Mouse (Mus musculus) kidney, postnatal 10 days (tissue): ENCODE results near the gene Lmntd1.
A peak's percentile ranks its signal among the peaks of the same experiment; 100 is the strongest.

Source experiments
- DNase-seq: peaks from one replicate; pipeline ENCODE4 v3.0.0; 2021; ENCODE audit warnings: mixed read lengths

The Lmntd1 gene

DNA sequence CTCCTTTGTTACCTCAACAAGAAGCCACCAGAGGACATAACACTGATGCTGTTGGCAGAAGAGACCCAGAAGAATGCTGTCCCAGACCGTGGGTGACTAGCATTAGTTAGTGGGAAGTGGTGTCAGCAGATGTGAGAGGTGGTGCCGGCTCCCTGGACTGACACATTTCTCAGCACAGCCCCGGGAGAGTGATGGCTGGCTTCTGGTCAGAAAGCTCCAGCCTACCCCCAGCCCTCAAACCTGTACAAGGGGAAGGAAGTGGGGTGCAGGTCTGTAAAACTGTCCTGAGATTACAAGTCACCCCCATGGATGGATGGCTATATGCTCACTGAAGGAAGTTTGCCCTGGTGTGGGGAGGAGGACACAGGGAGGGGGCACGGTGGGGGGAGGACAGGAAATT, 235.4 kb downstream of the Lmntd1 start:
- DNase-seq: no peak

DNA sequence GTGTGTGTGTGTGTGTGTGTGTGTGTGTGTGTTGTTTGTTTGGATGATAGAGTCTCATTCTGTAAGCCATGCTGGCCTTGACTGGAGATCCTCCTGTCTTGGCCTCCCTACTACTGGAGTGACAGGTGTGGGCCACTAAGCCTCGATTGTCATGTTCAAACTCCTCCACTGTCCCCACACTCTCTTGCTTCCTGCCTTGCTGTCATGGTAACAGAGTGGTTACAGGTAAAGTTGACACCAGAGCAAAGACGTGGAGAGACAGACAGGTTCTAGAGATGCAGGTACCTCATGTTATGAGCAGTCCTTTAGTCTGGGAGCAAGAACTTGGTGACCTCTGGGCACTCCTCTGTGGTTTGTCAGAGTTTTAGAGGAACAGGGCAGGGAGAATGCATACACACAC, 239.7 kb downstream of the Lmntd1 start:
- no peak for DNase-seq

DNA sequence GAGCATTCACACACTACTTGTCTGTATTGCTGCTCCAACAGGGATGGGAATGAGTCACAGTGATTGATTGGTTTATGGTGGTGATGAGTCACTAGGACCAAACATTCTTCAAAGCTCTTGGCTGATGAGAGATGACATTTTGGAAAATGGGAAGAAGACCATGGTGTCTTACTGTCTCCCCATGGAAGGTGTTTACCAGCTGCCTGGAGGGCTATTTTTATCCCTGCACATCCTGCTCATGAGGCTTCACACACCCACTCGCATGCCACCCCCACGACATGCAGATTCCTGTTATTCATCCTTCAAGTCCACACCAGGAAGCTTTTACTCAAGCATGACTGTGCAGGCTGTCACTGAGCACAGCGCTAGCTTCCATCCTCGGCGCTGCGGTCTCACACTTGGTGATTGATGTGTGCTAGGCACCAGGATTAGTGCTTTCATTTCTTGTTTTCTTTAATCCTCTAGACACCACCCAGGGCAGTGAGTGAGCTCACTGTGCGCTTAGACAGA, 240.4 kb downstream of the Lmntd1 start:
- DNase-seq: peak; percentile 48

DNA sequence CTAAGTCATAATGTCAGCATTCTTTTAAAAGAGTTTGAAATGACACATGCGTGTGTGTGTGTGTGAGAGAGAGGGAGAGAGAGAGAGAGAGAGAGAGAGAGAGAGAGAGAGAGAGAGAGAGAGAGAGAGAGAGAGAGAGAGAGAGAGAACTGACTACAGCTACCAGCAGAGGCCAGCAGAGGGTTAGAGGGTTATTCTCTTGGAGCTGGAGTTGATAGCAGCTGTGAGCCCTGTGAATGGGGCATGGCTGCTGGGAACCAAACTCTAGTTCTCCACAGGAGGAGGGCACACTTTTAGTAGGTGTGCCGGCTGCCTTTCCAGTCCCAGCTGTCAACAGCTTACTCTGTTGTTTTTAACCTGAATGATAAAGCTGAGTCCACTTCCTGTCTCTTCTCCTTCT, 242.1 kb downstream of the Lmntd1 start:
- no peak for DNase-seq

DNA sequence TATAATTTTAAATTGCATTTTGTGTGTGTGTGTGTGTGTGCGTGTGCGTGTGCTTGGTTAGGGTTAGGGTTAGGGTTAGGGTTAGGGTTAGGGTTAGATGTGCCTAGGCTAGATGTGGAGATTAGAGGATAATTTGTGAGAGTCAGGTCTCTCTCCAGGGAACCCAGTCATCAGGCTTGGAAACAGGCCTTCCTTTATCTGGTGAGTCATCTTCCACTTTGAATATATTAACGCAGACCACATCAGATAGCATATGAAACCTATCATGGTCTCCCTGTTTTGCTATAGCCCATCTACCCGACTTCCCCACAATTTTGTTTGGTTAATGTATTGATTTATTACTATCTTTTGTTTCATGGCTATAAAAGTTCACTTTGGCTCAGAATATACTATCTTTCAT, 242.5 kb downstream of the Lmntd1 start:
- no peak for DNase-seq

DNA sequence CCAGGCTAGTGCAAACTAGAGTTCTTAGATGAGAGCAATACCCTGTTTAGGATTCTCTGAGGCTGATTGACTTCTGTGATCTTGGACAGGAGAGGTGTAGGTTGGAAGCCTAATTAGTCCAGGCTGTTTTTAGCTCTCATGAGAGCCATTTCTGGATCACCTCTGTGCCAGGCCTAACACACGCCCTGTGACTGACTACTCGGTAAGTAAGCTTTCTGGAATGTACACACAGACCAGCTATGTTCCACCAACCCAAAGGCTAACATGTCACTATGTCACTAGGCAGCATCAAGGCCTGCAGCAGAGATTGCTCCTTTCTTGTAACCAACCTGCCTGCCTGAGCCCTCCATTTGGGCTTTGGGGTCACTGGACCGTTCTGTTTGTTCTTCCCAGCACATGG, 243.8 kb downstream of the Lmntd1 start:
- no peak for DNase-seq

DNA sequence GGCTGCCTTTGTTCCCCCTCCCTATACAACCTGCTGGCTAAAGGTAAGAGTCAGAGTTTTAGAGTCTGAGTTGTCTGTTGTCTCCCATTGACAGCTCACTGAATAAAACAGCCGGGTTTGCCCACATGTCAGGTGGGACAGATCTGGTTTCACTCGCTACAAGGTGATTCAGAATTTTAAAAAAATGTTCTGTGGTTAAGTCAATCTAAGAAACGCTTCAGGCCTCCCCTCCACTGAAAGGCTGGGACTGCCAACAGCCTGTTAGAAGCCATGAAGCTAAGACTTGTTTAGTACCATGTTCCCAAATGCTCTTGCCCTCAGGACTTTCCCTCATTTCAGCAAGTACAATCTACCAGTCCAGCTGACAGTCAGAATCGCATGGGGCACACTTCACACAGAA, 244.8 kb downstream of the Lmntd1 start:
- no peak for DNase-seq

DNA sequence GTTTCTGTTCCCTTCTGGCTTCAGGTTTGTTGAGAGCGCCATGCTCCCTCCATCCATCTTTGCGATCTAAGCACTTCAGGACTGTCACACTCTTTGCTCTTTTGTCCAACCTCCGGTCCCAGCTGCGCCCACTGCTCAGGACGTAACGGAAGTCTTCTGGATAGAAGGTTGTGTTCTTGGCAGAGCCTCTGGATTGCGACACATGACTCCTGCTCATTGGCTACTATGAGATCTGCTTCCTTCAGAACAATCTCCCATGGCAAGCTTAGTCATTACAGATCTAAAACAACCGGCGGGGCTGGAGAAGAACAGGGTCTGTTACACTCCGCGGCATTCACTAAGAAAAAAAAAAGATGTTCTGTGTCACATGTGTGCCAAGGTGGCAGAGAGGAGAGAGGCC, 247.6 kb downstream of the Lmntd1 start:
- DNase-seq: no peak

DNA sequence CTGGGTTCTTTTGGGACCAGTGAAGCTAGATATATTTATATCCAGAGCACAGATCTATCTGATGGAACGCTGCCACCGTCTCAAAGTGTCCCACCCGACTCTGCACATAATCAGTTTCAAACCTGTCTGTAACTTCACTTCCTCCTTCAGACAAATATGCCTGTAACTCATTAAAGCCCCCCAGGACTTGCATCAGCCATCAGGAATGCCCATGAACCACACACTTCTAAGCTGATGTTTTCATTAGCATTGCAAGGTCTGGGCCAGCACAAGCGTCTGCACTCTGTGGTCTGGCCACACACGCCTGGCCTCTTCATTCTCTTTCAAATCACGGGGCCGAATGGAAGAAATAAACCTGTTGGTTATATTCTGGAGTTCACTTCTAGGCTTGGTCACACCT, 250.4 kb downstream of the Lmntd1 start:
- no peak for DNase-seq

DNA sequence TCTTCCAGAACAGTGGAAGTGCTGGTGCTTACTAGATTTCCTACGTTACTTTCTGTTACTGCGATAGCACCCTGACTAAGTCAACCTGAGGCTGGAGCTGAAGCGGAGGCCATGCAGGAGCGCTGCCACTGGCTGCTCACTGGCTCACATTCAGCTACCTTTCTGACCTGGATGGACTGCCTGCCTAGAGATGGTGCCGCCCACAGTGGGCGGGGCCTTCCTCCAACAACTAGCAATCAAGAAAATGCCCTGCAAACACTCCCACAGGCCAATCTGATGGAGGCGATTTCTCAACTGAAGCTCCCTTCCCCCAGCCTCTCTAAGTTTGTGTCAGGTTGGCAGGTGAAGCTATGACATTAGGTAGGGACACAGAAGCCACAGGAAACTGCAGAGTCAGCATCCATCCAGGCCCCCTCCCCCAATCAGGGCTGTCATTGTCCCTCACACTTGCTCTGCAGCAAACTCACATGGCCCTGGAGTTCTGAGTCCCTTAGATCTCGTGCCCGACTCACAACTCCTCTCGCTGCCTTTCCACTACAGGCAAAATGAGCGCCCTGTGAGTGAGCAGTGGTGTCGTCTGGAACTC, 252.9 kb downstream of the Lmntd1 start:
- DNase-seq: peak; percentile 32

DNA sequence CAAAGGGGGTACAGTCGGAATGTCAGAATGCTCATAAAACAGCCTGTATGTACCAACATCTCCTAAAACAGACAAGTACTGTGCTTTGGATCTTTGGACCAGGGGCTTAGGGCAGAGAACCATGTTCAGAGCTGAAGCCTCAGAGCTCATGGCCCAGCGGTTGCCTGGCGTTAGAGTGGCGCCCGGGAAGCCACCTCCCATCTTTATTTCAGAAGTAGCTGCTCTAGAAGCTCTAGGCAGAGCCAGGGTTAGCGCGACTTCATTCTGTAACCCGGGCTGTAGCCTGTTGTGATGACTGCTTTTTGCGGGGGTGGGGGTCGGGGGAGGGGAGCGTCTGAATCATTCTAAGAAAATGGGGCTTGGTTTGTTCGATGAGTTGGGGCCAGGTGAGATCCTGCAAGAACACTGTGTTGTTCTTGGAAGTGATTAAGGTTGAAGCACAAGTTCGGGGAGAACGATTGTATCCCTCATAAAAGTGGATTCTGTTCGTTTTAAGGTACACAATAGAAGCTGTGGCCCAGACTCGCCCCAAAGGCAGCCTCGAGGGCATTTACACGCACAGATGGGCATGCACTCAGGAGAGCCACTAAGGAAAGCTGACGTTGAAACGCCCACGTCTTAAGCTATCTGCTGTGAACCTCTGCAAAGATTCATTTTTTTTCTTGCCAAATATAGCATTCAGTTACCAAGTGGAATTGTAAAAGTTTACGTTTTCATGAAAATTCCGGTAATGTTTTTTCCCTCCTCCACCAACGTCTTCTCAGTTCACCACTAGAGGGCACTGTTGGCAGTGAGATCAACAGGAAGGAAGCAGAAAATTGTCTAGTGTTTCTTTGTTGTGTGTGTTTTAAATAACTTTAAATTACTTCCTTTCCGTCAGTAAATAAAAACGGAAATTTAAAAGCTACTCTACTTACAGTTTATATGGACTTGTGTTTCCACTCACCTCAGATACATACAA, 254.4 kb downstream of the Lmntd1 start:
- DNase-seq: peak; percentile 80

DNA sequence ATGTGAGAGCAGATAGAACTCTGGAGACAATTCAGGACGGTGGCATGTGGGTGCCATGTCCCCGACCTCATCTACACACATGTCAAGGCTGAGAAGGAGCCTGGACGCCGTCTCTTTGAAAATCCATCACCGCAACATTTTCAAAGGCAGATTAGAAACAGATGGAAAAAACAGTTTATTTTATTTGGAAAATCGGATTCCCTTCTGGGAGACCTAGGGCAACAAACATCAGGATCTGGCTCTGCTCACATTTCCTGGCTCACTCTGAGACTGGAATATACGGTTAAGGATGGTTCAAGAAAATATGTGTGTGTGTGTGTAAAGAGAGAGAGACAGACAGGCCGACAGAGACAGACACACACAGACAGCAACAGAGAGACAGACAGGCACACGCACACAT, 256.1 kb downstream of the Lmntd1 start:
- DNase-seq: no peak

DNA sequence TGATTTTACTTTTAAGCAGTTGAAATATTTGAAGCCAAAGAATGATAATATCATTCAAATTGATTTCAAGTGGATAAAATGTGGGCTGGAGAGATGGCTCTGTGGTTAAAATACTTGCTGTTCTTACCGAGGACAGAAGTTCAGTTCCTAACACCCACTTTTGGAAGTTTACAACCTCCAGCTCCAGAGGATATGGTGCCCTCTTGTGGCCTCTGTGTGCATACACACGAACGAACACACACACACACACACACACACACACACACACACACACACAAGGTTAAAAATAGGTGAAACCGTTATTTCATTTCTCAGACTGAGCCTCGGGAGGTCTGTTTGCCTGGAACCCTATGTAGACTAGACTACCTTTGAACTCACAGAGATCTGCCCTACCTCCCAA, 260.3 kb downstream of the Lmntd1 start:
- DNase-seq: no peak

DNA sequence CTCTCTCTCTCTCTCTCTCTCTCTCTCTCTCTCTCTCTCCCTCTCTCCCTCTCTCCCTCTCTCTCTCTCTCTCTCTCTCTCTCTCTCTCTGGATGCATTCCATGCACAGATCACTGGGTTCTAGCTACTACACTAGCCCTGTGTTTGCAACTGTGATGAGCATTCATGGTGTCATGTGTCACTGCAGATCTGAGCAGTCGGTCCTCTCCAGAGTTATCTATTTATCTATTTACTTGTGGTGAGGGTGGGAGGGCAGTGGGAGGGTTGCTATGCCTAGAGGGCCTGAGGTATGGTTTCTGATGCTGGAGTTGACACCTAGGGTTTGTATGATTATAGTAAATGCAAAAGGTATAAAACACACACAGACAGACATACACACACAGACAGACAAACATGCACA, 261.4 kb downstream of the Lmntd1 start:
- DNase-seq: no peak

DNA sequence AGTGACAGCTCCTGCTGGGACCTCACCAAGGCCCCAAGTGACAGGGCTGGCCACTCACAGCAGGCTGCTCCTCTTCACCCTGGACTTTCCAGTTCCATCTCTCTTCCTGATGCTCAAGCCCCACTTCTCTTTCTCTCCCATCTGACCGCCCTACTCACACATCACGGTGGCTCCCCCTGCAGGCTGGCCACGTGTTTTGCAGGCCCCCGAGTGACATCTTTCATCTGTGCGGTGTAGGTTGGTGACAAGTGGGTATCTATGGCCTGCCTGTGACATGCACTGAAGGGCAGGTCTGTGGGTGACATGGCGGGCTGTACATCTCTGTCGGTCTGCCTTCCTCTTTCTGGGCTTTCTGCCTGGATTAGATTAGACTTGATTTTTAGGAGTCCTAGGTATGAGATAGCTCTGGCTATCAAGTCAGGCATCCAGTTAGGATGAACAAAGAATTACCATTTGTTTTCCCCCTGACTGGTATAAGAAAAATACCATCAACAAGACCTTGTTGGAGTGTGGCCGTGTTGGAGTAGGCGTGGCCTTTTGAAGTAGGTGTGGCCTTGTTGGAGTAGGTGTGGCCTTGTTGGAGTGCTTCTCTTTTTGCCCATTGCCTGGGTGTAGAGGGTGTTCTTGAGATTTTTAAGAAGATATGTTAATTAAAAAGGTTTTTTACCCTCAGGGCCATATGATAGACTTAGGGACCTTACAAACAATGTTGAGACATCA, 265.8 kb downstream of the Lmntd1 start:
- DNase-seq: no peak

DNA sequence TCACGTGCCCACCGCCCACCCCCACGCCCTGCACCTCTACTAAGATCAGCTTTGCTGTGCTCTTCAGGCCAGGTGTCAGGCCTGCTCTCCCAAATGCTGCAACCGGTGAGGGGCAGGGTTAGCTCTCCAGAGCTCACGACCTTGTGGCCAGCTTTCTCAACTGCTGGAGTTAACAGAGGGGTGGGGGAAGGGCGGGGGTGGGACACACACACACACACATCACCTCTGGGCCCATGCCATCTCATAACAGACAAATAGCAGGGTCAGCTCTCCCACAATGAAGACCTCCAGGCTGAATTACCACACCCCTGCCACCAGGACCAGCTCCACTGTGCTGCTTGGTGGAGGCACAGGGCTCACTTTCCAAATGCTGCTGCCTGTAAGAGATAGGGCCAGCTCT, 266.5 kb downstream of the Lmntd1 start:
- no peak for DNase-seq

DNA sequence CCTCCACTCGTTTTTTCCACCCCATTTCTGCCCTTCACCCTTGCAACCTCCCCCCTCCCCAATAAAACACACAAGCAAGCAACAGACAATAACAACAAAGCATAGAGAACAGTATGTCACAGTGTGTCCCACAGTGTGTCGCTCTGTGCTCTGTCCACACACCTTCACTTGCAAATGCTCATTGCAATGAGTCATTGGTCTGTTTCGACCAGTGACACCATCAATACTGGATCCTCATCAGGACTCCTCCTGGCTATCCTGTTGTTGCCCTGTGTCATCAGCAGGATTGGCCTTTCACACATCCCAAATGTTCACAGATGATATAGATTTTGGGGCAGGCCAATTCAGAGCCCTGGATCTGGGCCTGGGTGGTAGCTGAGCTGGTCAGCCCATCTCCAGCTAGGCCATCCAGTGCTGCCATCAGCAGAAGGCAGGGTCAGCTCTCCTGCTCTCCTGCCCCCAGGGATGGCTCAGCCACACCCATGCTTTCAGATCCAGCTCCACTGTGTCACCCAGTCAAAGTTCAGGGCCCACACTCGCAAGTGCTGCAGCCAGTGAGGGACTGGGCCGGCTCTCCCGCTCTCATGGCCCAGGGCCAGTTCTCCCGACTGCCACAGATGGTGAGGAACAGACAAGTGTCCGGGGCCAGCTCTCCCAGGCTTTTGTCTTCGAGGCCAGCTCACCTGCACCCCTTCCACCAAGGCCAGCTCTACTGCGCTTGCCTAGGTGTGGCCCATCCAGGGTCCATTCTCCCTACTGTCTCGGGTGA, 267.1 kb downstream of the Lmntd1 start:
- peak; percentile 44 for DNase-seq

DNA sequence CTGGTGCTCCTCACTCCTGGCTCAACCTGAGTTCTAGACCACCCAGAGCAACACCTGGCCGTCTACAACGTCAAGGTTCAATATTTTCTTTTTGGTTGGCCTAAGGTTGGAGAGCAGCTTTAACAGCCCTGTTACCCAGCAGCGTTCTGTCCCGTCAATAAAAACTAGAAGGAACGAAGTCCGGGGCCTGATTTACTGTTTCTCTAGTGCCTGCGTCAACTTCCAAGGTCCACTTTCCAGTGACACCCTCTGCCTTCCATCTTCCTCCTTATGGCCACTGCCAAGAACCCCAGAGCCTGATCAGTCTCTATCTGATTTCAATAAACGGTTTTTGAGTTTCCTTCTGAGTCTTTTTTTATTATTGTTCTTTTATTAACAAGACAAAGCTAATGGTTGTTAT, 267.8 kb downstream of the Lmntd1 start:
- no peak for DNase-seq

DNA sequence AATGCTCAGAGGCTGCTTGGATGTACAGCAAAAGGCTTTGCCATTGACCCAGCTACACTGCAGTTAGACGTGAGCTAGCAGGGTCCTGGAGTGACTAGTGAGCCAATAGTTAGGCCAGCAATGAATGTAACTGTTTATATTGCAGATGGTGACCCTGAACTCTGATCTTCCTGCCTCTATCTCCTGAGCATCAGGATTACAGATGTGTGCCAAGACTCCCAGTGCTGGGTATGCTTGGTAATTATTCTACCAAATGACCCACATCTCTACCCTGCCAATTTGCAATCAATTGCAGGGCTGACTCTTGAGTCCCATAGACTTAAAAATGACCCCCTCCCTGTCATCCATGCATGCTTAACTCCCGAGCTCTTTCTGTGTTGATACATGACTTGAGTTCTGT, 269.4 kb downstream of the Lmntd1 start:
- no peak for DNase-seq

DNA sequence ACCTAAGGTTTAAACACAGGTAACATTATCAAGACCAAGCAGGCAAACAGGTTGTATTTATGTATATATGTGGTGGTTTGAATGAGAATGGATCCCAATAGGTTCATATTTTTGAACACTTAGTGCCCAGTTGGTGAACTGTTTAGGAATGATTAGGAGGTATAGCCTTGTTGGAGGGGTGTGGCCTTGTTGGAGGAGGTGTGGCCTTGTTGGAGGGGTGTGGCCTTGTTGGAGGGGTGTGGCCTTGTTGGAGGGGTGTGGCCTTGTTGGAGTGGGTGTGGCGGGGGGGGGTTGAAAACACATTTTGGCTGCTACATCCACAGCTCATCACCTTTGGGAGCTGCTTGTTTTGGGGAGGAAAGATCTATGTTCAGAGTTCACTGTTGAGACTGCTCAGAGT, 270.7 kb downstream of the Lmntd1 start:
- DNase-seq: no peak

DNA sequence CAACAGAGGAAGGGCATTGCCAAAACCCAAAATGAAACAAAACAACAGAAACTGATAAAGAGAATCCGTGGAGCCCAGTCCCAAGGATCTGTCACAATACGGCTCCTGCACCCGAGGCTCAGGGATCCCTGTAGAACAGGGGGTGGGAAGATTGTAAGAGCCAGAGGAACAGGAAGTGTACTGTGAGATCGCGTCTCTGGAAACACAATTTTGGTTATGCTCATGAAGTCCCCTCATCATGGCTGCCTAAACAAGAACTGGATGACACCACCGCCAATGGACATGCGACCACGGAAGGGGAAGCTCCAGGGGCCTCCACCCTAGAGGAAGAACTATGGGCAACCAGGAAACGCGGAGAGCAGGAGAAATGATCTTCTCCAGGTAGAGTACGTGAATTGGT, 271.3 kb downstream of the Lmntd1 start:
- DNase-seq: no peak

DNA sequence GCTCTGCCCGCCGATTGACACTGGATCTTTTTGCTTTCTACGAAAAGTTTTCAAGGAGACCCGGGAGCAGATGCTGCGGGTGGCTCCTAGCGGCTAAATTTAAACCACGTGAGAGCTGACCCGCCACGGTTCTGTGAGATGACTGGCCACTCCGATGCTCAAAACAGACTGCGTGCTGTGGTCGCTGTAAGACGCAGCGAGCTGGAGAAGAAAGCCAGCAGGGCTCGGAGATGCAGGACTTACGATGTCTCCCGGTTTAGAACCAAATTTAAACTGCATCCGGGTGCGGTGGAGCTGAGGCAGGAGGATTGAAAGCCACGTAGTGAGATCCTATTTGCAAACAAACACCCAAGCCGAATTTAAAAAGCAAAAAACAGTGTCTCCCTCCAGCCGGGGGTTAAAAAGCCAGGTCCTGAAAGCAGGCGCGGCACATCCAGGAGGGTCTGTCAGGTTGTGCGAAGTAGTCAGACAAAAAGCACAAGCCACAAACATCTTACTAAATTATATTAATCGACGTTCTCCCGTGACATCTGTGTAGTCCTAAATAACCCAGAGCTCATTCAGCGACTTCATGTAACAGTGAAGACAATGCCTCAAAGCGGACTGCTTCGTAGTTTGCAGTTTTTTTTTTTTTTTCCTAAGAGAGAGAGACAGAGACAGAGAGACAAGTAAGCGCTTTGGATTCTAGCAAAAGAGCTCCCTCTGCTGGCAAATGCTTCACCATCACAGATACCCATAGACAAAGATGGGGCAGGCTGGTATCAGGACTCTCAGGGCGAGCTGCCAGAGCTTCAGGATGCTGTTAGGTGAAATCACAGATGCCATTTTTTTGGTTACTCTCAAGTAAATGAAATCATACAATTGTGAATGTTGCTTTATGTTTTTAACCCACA, 272.6 kb downstream of the Lmntd1 start:
- DNase-seq: peak; percentile 91
